In genomic region chr11:87811396-87811795, GRCm38 (mm10) we compare ENCODE assay signal across 14 mouse cellular contexts. TPM values are rescaled to one million over a fixed set of nuclear protein-coding genes. Genes with fewer than 3 reads are reported as not detected.
DNase-seq lines count a peak whose midpoint lies in the region; ATAC-seq lines count a peak whose summit lies in the region.
"Had no signal": no experiment of that assay in that cellular context is flagged by ENCODE, and none has a peak within 500 bp of the region (broad histone marks: within the 10 kb centered on the region; RNA-seq: fewer than 3 reads in every experiment).

No protein-coding gene starts in this region.

- H3K4me2 ChIP-seq in hindbrain, embryonic 16.5 days (ENCODE audit: low read length) = no peak overlapping the region
- no peak overlapping the region for H3K4me2 ChIP-seq in hindbrain, embryonic 11.5 days (replicated peaks; ENCODE audit: low read depth, low read length)
- H3K4me2 ChIP-seq in heart, embryonic 11.5 days = no peak overlapping the region

- H3K4me3 ChIP-seq in hindbrain, embryonic 16.5 days (ENCODE audit: low read length) = no peak overlapping the region
- no peak overlapping the region for H3K4me3 ChIP-seq in hindbrain, embryonic 11.5 days (ENCODE audit: low read depth, low read length)
- no peak overlapping the region for H3K4me3 ChIP-seq in midbrain, embryonic 10.5 days
- no peak overlapping the region for H3K4me3 ChIP-seq in heart, embryonic 11.5 days (ENCODE audit: low read depth, low read length)
- H3K4me3 ChIP-seq: layer of hippocampus, adult 2 months had no signal

- no peaks in the 10 kb centered on the region for H3K9me3 ChIP-seq in hindbrain, embryonic 16.5 days (ENCODE audit: control insufficient read depth, low read length)
- no peaks in the 10 kb centered on the region for H3K9me3 ChIP-seq in hindbrain, embryonic 11.5 days (ENCODE audit: control insufficient read depth, low read length)
- H3K9me3 ChIP-seq in midbrain, embryonic 10.5 days (replicated peaks) = no peaks in the 10 kb centered on the region
- no peaks in the 10 kb centered on the region for H3K9me3 ChIP-seq in heart, embryonic 11.5 days (replicated peaks; ENCODE audit: control insufficient read depth, low read length)

- H3K27me3 ChIP-seq in hindbrain, embryonic 16.5 days (replicated peaks; ENCODE audit: control insufficient read depth, insufficient read depth, low read length) = no peaks in the 10 kb centered on the region
- no peaks in the 10 kb centered on the region for H3K27me3 ChIP-seq in hindbrain, embryonic 11.5 days (ENCODE audit: control insufficient read depth, insufficient read depth, low read length)
- peaks cover 8% of the 10 kb centered on the region for H3K27me3 ChIP-seq in midbrain, embryonic 10.5 days (ENCODE audit: low read depth, poor library complexity, severe bottlenecking)
- peaks cover 8% of the 10 kb centered on the region for H3K27me3 ChIP-seq in heart, embryonic 11.5 days (ENCODE audit: control insufficient read depth, insufficient read depth, low read length)

- no peak overlapping the region; the same call in 1 of the 2 replicates for H3K27ac ChIP-seq in hindbrain, embryonic 16.5 days (ENCODE audit: low read depth, low read length)
- no peak overlapping the region for H3K27ac ChIP-seq in hindbrain, embryonic 11.5 days (ENCODE audit: low read depth, low read length)
- 0 out of 2 replicates have a peak overlapping the region, but pooled peaks have one; percentile 46 for H3K27ac ChIP-seq in midbrain, embryonic 10.5 days (replicated peaks)
- no peak overlapping the region for H3K27ac ChIP-seq in heart, embryonic 11.5 days (ENCODE audit: low read depth, low read length)
- H3K27ac ChIP-seq: layer of hippocampus, adult 2 months; macrophage had no signal

- WGBS in hindbrain, embryonic 16.5 days = 39% methylated on average over 4 of the region's 4 CpGs
- 56% methylated on average over 4 of the region's 4 CpGs for WGBS in hindbrain, embryonic 11.5 days
- 69% methylated on average over 4 of the region's 4 CpGs for WGBS in midbrain, embryonic 10.5 days
- 50% methylated on average over 4 of the region's 4 CpGs for WGBS in heart, embryonic 11.5 days (ENCODE audit: insufficient replicate concordance)

- peak; percentile 72 for ATAC-seq in hindbrain, embryonic 16.5 days
- ATAC-seq in hindbrain, embryonic 11.5 days (ENCODE audit: low FRiP score) = no peak
- ATAC-seq in heart, embryonic 11.5 days (replicated peaks; ENCODE audit: insufficient number of reproducible peaks, low FRiP score, low TSS enrichment) = no peak
- ATAC-seq: liver, postnatal 0 days had no signal

- H3K9ac ChIP-seq in hindbrain, embryonic 16.5 days (ENCODE audit: low read depth, low read length) = no peak overlapping the region
- no peak overlapping the region for H3K9ac ChIP-seq in hindbrain, embryonic 11.5 days (ENCODE audit: low read depth, low read length)
- H3K9ac ChIP-seq in heart, embryonic 11.5 days (ENCODE audit: low read depth, low read length) = no peak overlapping the region
- H3K9ac ChIP-seq: liver, postnatal 0 days had no signal

- H3K4me1 ChIP-seq in hindbrain, embryonic 16.5 days (ENCODE audit: control insufficient read depth, insufficient read depth, low read depth, low read length) = peaks cover 5% of the 10 kb centered on the region
- H3K4me1 ChIP-seq in hindbrain, embryonic 11.5 days (replicated peaks; ENCODE audit: control insufficient read depth, insufficient read depth, low read length) = peaks cover 2% of the 10 kb centered on the region; the same call in 1 of the 2 replicates
- H3K4me1 ChIP-seq in midbrain, embryonic 10.5 days = peaks cover 18% of the 10 kb centered on the region
- no peaks in the 10 kb centered on the region for H3K4me1 ChIP-seq in heart, embryonic 11.5 days (ENCODE audit: control insufficient read depth, insufficient read depth, low read length)

- no peak for DNase-seq in hindbrain, embryonic 11.5 days (ENCODE audit: low spot score)
- peak; percentile 51 for DNase-seq in brain, adult 2 months (ENCODE audit: low read depth, low spot score)
- no peak for DNase-seq in midbrain, embryonic 10.5 days (ENCODE audit: low spot score)
- peak; percentile 36 for DNase-seq in retina, postnatal 1 day
- DNase-seq in heart, postnatal 25 days (ENCODE audit: low spot score) = no peak
- DNase-seq: cerebellum, adult 2 months; heart, adult 18-20 months; liver, postnatal 0 days; right cerebral cortex, adult 18-20 months had no signal

- H3K36me3 ChIP-seq in hindbrain, embryonic 16.5 days (ENCODE audit: control insufficient read depth, insufficient read depth, low read length) = no peaks in the 10 kb centered on the region
- no peaks in the 10 kb centered on the region for H3K36me3 ChIP-seq in hindbrain, embryonic 11.5 days (ENCODE audit: control insufficient read depth, insufficient read depth, low read length)
- H3K36me3 ChIP-seq in midbrain, embryonic 10.5 days = no peaks in the 10 kb centered on the region
- H3K36me3 ChIP-seq in heart, embryonic 11.5 days (ENCODE audit: control insufficient read depth, insufficient read depth, low read length) = no peaks in the 10 kb centered on the region

- intact Hi-C loops in heart, postnatal 25 days (cut with DNase I) = no loop called here

RNA-seq across cellular contexts. Expression of gene Lpo, which starts 16.7 kb away (rescaled TPM):
- 2.3 and 4.5 TPM in 2 replicates for polyA plus RNA-seq in hindbrain, embryonic 16.5 days (2015; fragmentation: Nextera tagmentation; extraction: Ambion mirVana)
- polyA plus RNA-seq in hindbrain, embryonic 11.5 days (2014; fragmentation: Nextera tagmentation; extraction: Ambion mirVana) = 0.70 and 0.73 TPM in 2 replicates
- 0.20 and 0.56 TPM in 2 replicates for polyA plus RNA-seq in midbrain, embryonic 10.5 days (2016; fragmentation: Nextera tagmentation; extraction: Ambion mirVana)
- not detected for total RNA-seq in heart, postnatal 25 days (2021)
- polyA plus RNA-seq in heart, embryonic 11.5 days (2014; fragmentation: Nextera tagmentation; extraction: Ambion mirVana) = 0.34 TPM in 1 of 2 replicates, not detected in the other
- total RNA-seq: heart, adult 18-20 months had no signal
- polyA plus RNA-seq: liver, postnatal 0 days; macrophage; urinary bladder, adult 2 months had no signal

RNA-seq across cellular contexts. Expression of gene Mpo, which starts 18.0 kb away (rescaled TPM):
- 0.10 and 0.45 TPM in 2 replicates for polyA plus RNA-seq in hindbrain, embryonic 16.5 days (2015; fragmentation: Nextera tagmentation; extraction: Ambion mirVana)
- 2.8 and 5.3 TPM in 2 replicates for polyA plus RNA-seq in hindbrain, embryonic 11.5 days (2014; fragmentation: Nextera tagmentation; extraction: Ambion mirVana)
- 2.5 and 2.7 TPM in 2 replicates for polyA plus RNA-seq in midbrain, embryonic 10.5 days (2016; fragmentation: Nextera tagmentation; extraction: Ambion mirVana)
- not detected for total RNA-seq in heart, postnatal 25 days (2021)
- polyA plus RNA-seq in heart, embryonic 11.5 days (2014; fragmentation: Nextera tagmentation; extraction: Ambion mirVana) = 6.7 and 9.4 TPM in 2 replicates
- total RNA-seq: heart, adult 18-20 months; layer of hippocampus, adult 2 months had no signal

RNA-seq across cellular contexts. Expression of gene Mks1, which starts 41.6 kb away (rescaled TPM):
- 11.3 and 12.2 TPM in 2 replicates for polyA plus RNA-seq in hindbrain, embryonic 16.5 days (2015; fragmentation: Nextera tagmentation; extraction: Ambion mirVana)
- 13.2 and 16.2 TPM in 2 replicates for polyA plus RNA-seq in hindbrain, embryonic 11.5 days (2014; fragmentation: Nextera tagmentation; extraction: Ambion mirVana)
- polyA plus RNA-seq in midbrain, embryonic 10.5 days (2016; fragmentation: Nextera tagmentation; extraction: Ambion mirVana) = 18.1 and 18.8 TPM in 2 replicates
- total RNA-seq in heart, postnatal 25 days (2021) = 1 to 10 TPM; 2.5 to 3.1 TPM
- polyA plus RNA-seq in heart, embryonic 11.5 days (2014; fragmentation: Nextera tagmentation; extraction: Ambion mirVana) = 5.9 and 6.1 TPM in 2 replicates

RNA-seq across cellular contexts. Expression of gene Tspoap1, which starts 51.1 kb away (rescaled TPM):
- 38.4 and 46.1 TPM in 2 replicates for polyA plus RNA-seq in hindbrain, embryonic 16.5 days (2015; fragmentation: Nextera tagmentation; extraction: Ambion mirVana)
- 6.4 and 10.0 TPM in 2 replicates for polyA plus RNA-seq in hindbrain, embryonic 11.5 days (2014; fragmentation: Nextera tagmentation; extraction: Ambion mirVana)
- 8.2 and 14.7 TPM in 2 replicates for polyA plus RNA-seq in midbrain, embryonic 10.5 days (2016; fragmentation: Nextera tagmentation; extraction: Ambion mirVana)
- under 1 TPM; 0.14 to 0.42 TPM for total RNA-seq in heart, postnatal 25 days (2021)
- 0.72 and 1.2 TPM in 2 replicates for polyA plus RNA-seq in heart, embryonic 11.5 days (2014; fragmentation: Nextera tagmentation; extraction: Ambion mirVana)

Comparison
In these comparisons a context has a peak if more than half of its experiments do, and no peak if none do; other contexts are left out.
1. DNase-seq: peak in brain, adult 2 months (single experiment) and retina, postnatal 1 day (single experiment); none in hindbrain, embryonic 11.5 days (single experiment), midbrain, embryonic 10.5 days (single experiment) and heart, postnatal 25 days (single experiment).